Mouse (Mus musculus): ENCODE measurements at regions not wholly inside any gene's neighbourhood (a gene's known extent, or its start where the extent isn't known, plus 50 kb on each side); places are given as distances from the start of the nearest gene placed in this dataset.

DNA sequence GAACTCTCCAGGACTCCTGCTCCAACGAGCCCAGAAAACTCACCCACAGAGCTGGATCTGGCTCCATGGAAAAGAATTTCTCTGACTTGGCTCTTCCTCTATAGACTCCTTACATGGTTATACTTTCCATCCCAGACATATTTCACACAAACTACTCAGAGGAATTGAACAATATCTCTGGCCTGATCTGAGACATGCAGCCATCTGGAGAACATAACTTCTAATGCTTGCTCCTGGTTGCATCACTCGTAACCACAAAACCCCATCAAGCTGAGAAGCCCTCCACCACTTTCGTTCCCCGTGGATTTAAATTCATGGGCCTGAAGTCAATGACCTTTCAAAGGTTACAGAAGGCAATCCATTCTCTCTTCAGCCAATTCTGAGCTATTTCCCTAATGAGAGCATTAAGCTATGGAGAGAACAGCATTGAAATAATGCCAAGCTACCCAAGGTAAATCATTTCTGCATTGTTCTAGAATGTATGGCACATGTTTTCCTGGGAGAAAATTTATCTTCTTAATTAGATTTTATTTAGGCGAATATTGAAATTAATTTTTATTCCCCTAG is 294.0 kb upstream of the Acvr2a start:
- TF ChIP-seq CTCF (IDR thresholded peaks at IDR 0.05; ENCODE audit: low read depth, low read length) (no peak), GATA1 (IDR thresholded peaks at IDR 0.05; ENCODE audit: borderline replicate concordance, low read length) (no peak), POLR2AphosphoS5 (IDR thresholded peaks at IDR 0.05; ENCODE audit: insufficient replicate concordance, low read depth, low read length) (no peak), GATA2 (IDR thresholded peaks at IDR 0.05; ENCODE audit: borderline replicate concordance, low read depth, low read length) (no peak), TAL1 (conservative IDR thresholded peaks at IDR 0.05; ENCODE audit: low read depth, low read length) (no peak)
